Mouse (Mus musculus): ENCODE data around the gene Gpr75.

Gpr75 gene

GRCm38 (mm10) chr11:30885171-30885871 is at the start of gene Gpr75, which contains the start of gene Asb3:
TSS of gene Gpr75 (plus strand) at chr11:30885358.
TSS of gene Asb3 (plus strand) at chr11:30885416.
- no peak for DNase-seq (ENCODE audit: low read depth, low spot score)

GRCm38 (mm10) chr11:30838793-30839192 is 46.4 kb upstream of the Gpr75 start:
- no peak for DNase-seq (ENCODE audit: low read depth, low spot score)

- peak; percentile 63 for DNase-seq (ENCODE audit: low read depth, low spot score)
These were observed 40.8 kb upstream of the Gpr75 start for GRCm38 (mm10) chr11:30844355-30844754.

GRCm38 (mm10) chr11:30872425-30872824 is 12.7 kb upstream of the Gpr75 start:
- no peak for DNase-seq (ENCODE audit: low read depth, low spot score)

- no peak for DNase-seq (ENCODE audit: low read depth, low spot score)
These were observed 3.0 kb downstream of the Gpr75 start for GRCm38 (mm10) chr11:30888153-30888552.

GRCm38 (mm10) chr11:30896201-30896600 is 11.0 kb downstream of the Gpr75 start:
- DNase-seq (ENCODE audit: low read depth, low spot score) = no peak

GRCm38 (mm10) chr11:30899312-30899711 is 14.2 kb downstream of the Gpr75 start:
- no peak for DNase-seq (ENCODE audit: low read depth, low spot score)

GRCm38 (mm10) chr11:30912311-30912710 is 27.2 kb downstream of the Gpr75 start:
- no peak for DNase-seq (ENCODE audit: low read depth, low spot score)

- DNase-seq (ENCODE audit: low read depth, low spot score) = no peak
These were observed 35.5 kb downstream of the Gpr75 start for GRCm38 (mm10) chr11:30920641-30921040.

GRCm38 (mm10) chr11:30923283-30923682 is 38.1 kb downstream of the Gpr75 start:
- no peak for DNase-seq (ENCODE audit: low read depth, low spot score)

- no peak for DNase-seq (ENCODE audit: low read depth, low spot score)
These were observed 42.9 kb downstream of the Gpr75 start for GRCm38 (mm10) chr11:30928079-30928478.

GRCm38 (mm10) chr11:30928498-30928897 is 43.3 kb downstream of the Gpr75 start:
- DNase-seq (ENCODE audit: low read depth, low spot score) = no peak
